Mouse (Mus musculus) liver, embryonic 11.5 days (tissue): ENCODE measurements around the gene Tpk1. TPM values are rescaled to one million over a fixed set of nuclear protein-coding genes. Genes with fewer than 3 reads are reported as not detected.
A peak's percentile ranks its signal among the peaks of the same experiment; 100 is the strongest.
"Not testable (repeated sequence)": the region's sequence is repeated elsewhere in the genome, so short reads cannot be mapped to it uniquely, and the experiment has no call there.

Source experiments
- ATAC-seq: fragments of 200-750 bp; cut with Nextera tagmentation; replicated peaks from 2 replicates; pipeline ENCODE4 v1.8.0; 2017; ENCODE audit warnings: moderate number of reproducible peaks, mild to moderate bottlenecking, moderate TSS enrichment, moderate library complexity; ENCODE audit not compliant: low FRiP score
- DNase-seq: peaks from one replicate; pipeline ENCODE4 v3.0.0-alpha.2; 2017; ENCODE audit warnings: low spot score
- H3K27ac ChIP-seq: fragments of 300-500 bp; sonication (generic); 2 replicates; pipeline ENCODE4 v1.5.1; 2014; ENCODE audit warnings: mild to moderate bottlenecking, low read depth, low read length, control low read depth
- H3K27me3 ChIP-seq: fragments of 300-500 bp; sonication (generic); replicated peaks from 2 replicates; pipeline ENCODE4 v1.6.1; 2014; ENCODE audit warnings: low read length, mixed read lengths; ENCODE audit not compliant: control insufficient read depth, insufficient read depth
- H3K36me3 ChIP-seq: fragments of 300-500 bp; sonication (generic); 2 replicates; pipeline ENCODE4 v1.6.1; 2014; ENCODE audit warnings: mild to moderate bottlenecking, low read length, moderate library complexity, mixed read lengths; ENCODE audit not compliant: control insufficient read depth, insufficient read depth
- H3K4me1 ChIP-seq: fragments of 300-500 bp; sonication (generic); replicated peaks from 2 replicates; pipeline ENCODE4 v1.6.1; 2014; ENCODE audit warnings: low read length, mixed read lengths; ENCODE audit not compliant: control insufficient read depth, insufficient read depth
- H3K4me2 ChIP-seq: fragments of 300-500 bp; sonication (generic); 2 replicates; pipeline ENCODE4 v1.6.1; 2014; ENCODE audit warnings: mild to moderate bottlenecking, control low read depth, moderate library complexity
- H3K4me3 ChIP-seq: fragments of 300-500 bp; sonication (generic); 2 replicates; pipeline ENCODE4 v1.5.1; 2014; ENCODE audit warnings: low read depth, low read length, control low read depth
- H3K9ac ChIP-seq: fragments of 300-500 bp; sonication (generic); 2 replicates; pipeline ENCODE4 v1.6.1; 2014; ENCODE audit warnings: low read depth, low read length, control low read depth
- H3K9me3 ChIP-seq: fragments of 300-500 bp; sonication (generic); 2 replicates; pipeline ENCODE4 v1.6.1; 2016; ENCODE audit warnings: low read length, inconsistent platforms, mixed read lengths; ENCODE audit not compliant: control insufficient read depth
- whole genome bisulfite sequencing: fragments of 180-500 bp; shearing (Covaris S2); extraction: QIAGEN DNeasy Blood & Tissue Kit; methylation state at CpG from one replicate; pipeline ENCODE4 v1.1.7; 2014; 5-methylcytosine and 5-hydroxymethylcytosine counted together
- polyA plus RNA-seq: library from polyadenylated mRNA; unstranded; fragments of >200 nt; fragmentation: Nextera tagmentation; extraction: Ambion mirVana; gene quantifications from 2 replicates; pipeline ENCODE4 v1.2.1, GENCODE M21; 2014

Gene Tpk1
- polyA plus RNA-seq, 1 experiment from 2014 or later: 11.9 TPM

GRCm38 (mm10) chr6:43525028-43525427 lies 141.1 kb downstream of the Tpk1 start:
- Histone ChIP-seq H3K9ac (no peak overlapping the region), H3K4me3 (no peak overlapping the region), H3K27ac (no peak overlapping the region), H3K36me3 (no peaks in the 10 kb centered on the region), H3K9me3 (no peaks in the 10 kb centered on the region), H3K27me3 (no peaks in the 10 kb centered on the region), H3K4me2 (no peak overlapping the region), H3K4me1 (no peaks in the 10 kb centered on the region)
- WGBS: 56% methylated on average over 2 of the region's 2 CpGs
- no peak for ATAC-seq
- no peak for DNase-seq

GRCm38 (mm10) chr6:43522046-43522445 lies 144.0 kb downstream of the Tpk1 start:
- H3K9ac ChIP-seq: no peak overlapping the region
- no peak overlapping the region for H3K4me3 ChIP-seq
- ATAC-seq (no peak), DNase-seq (no peak)
- H3K27ac ChIP-seq: no peak overlapping the region
- H3K9me3 ChIP-seq: no peaks in the 10 kb centered on the region
- no peaks in the 10 kb centered on the region for H3K4me1 ChIP-seq
- H3K27me3 ChIP-seq: no peaks in the 10 kb centered on the region
- no peak overlapping the region for H3K4me2 ChIP-seq
- no peaks in the 10 kb centered on the region for H3K36me3 ChIP-seq
- WGBS: 71% methylated on average over 1 of the region's 1 CpGs

- H3K4me1 ChIP-seq: no peaks in the 10 kb centered on the region
- no peak overlapping the region for H3K4me2 ChIP-seq
- H3K27ac ChIP-seq: no peak overlapping the region
- no peak overlapping the region for H3K4me3 ChIP-seq
- no peaks in the 10 kb centered on the region for H3K27me3 ChIP-seq
- no peaks in the 10 kb centered on the region for H3K9me3 ChIP-seq
- no peaks in the 10 kb centered on the region for H3K36me3 ChIP-seq
- ATAC-seq: no peak
- no peak for DNase-seq
- 48% methylated on average over 2 of the region's 2 CpGs for WGBS
- H3K9ac ChIP-seq: no peak overlapping the region
Measured at GRCm38 (mm10) chr6:43520218-43520617, 145.9 kb downstream of the Tpk1 start.

- no peaks in the 10 kb centered on the region for H3K9me3 ChIP-seq
- no peak overlapping the region for H3K4me2 ChIP-seq
- H3K9ac ChIP-seq: no peak overlapping the region
- H3K4me1 ChIP-seq: no peaks in the 10 kb centered on the region
- ATAC-seq (no peak), DNase-seq (no peak)
- H3K27ac ChIP-seq: no peak overlapping the region
- H3K36me3 ChIP-seq: no peaks in the 10 kb centered on the region
- no peak overlapping the region for H3K4me3 ChIP-seq
- H3K27me3 ChIP-seq: no peaks in the 10 kb centered on the region
Measured at GRCm38 (mm10) chr6:43518378-43518777, 147.7 kb downstream of the Tpk1 start.

- Histone ChIP-seq H3K9ac (no peak overlapping the region), H3K27ac (no peak overlapping the region), H3K4me3 (no peak overlapping the region), H3K9me3 (no peaks in the 10 kb centered on the region), H3K36me3 (no peaks in the 10 kb centered on the region), H3K4me1 (no peaks in the 10 kb centered on the region), H3K4me2 (no peak overlapping the region), H3K27me3 (no peaks in the 10 kb centered on the region)
- WGBS: 81% methylated on average over 2 of the region's 2 CpGs
- ATAC-seq (no peak), DNase-seq (no peak)
Measured at GRCm38 (mm10) chr6:43517316-43517655, 148.8 kb downstream of the Tpk1 start.

GRCm38 (mm10) chr6:43516593-43517315 lies 149.3 kb downstream of the Tpk1 start:
- Histone ChIP-seq H3K9me3 (no peaks in the 10 kb centered on the region), H3K36me3 (no peaks in the 10 kb centered on the region)
- 83% methylated on average over 2 of the region's 2 CpGs for WGBS

GRCm38 (mm10) chr6:43506686-43507385 lies 159.2 kb downstream of the Tpk1 start:
- DNase-seq, H3K4me2 ChIP-seq, H3K4me3 ChIP-seq, H3K9ac ChIP-seq, H3K27me3 ChIP-seq, H3K9me3 ChIP-seq, H3K27ac ChIP-seq, H3K36me3 ChIP-seq, H3K4me1 ChIP-seq: not testable (repeated sequence)
- WGBS: 61% methylated on average over 2 of the region's 2 CpGs
- peak; percentile 99 for ATAC-seq

More at GRCm38 (mm10) chr6:43516593-43517315, 149.3 kb downstream of the Tpk1 start:
- no peak for DNase-seq
- Histone ChIP-seq H3K9ac (no peak overlapping the region), H3K4me2 (no peak overlapping the region), H3K27me3 (no peaks in the 10 kb centered on the region), H3K27ac (no peak overlapping the region), H3K4me3 (no peak overlapping the region), H3K4me1 (no peaks in the 10 kb centered on the region)
- 0 out of 2 replicates have a peak, but pooled peaks have one; percentile 41 for ATAC-seq

GRCm38 (mm10) chr6:43504609-43505230 lies 161.4 kb downstream of the Tpk1 start:
- Histone ChIP-seq H3K9ac (no peak overlapping the region), H3K36me3 (no peaks in the 10 kb centered on the region), H3K4me2 (no peak overlapping the region), H3K4me1 (no peaks in the 10 kb centered on the region), H3K27ac (no peak overlapping the region), H3K9me3 (no peaks in the 10 kb centered on the region), H3K27me3 (no peaks in the 10 kb centered on the region), H3K4me3 (no peak overlapping the region)
- DNase-seq (no peak), ATAC-seq (no peak)
- 84% methylated on average over 5 of the region's 5 CpGs for WGBS

GRCm38 (mm10) chr6:43492367-43492766 lies 173.7 kb downstream of the Tpk1 start:
- Histone ChIP-seq H3K4me3 (no peak overlapping the region), H3K4me2 (no peak overlapping the region), H3K9ac (no peak overlapping the region), H3K9me3 (no peaks in the 10 kb centered on the region), H3K27ac (no peak overlapping the region), H3K36me3 (no peaks in the 10 kb centered on the region), H3K27me3 (no peaks in the 10 kb centered on the region), H3K4me1 (no peaks in the 10 kb centered on the region)
- ATAC-seq: no peak
- no peak for DNase-seq
